Mouse (Mus musculus): ENCODE results near the gene Gng7. TPM values are rescaled to one million over a fixed set of nuclear protein-coding genes. Genes with fewer than 3 reads are reported as not detected.

The Gng7 gene
- polyA plus RNA-seq, 1 experiment = not detected

GRCm38 (mm10) chr10:80947802-80948201 is 66.9 kb downstream of the Gng7 start:
- TF ChIP-seq CTCF (IDR thresholded peaks at IDR 0.05; ENCODE audit: insufficient read depth, low read depth, low read length) (no peak), POLR2A (IDR thresholded peaks at IDR 0.05; ENCODE audit: insufficient read depth, low read depth, low read length) (no peak)
- Histone ChIP-seq H3K4me1 (ENCODE audit: control insufficient read depth, insufficient read depth, low read length) (peaks cover 23% of the 10 kb centered on the region), H3K27ac (ENCODE audit: insufficient read depth, low read depth, low read length) (no peak overlapping the region), H3K4me3 (ENCODE audit: insufficient read depth, low read depth, low read length) (no peak overlapping the region)
- WGBS = 68% methylated on average over 2 of the region's 2 CpGs

DNA sequence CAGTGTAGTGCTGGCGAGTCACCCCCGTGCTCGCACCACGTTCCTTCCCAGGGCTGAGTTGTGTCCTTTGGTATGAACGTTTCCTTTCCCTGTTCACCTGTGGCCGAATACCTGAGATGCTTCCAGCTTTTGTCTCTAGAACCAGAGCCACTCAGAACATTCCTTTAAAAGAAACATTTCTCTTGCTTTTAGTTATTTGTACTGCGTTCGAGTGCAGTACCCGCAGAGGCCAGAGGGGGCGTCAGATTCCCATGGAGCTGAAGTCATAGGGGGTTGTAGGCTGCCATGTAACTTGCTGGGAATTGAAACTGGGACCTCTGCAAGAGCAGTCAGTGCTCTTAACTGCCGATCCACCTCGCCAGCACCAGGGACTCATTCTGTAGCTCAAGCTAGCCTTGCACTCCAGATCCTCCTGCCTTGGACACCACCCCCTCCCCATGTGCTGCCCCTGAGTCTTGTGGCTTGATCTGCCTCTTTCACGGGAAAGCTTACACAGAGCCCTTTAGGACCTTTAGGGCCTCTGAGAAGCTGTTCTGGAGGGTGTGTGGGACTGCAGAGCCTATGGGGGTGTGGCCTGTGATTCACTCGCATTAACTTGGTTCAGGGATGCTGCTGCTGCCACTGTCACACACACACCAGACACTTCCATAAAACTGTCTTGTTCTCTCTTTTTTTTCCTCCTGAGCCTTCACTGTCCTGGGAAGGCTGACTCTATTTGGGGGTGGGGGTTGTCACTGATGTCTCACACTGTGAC is 67.9 kb downstream of the Gng7 start:
- no peak overlapping the region for H3K27ac ChIP-seq (ENCODE audit: insufficient read depth, low read depth, low read length)
- TF ChIP-seq POLR2A (IDR thresholded peaks at IDR 0.05; ENCODE audit: insufficient read depth, low read depth, low read length) = no peak
- TF ChIP-seq CTCF (IDR thresholded peaks at IDR 0.05; ENCODE audit: insufficient read depth, low read depth, low read length) = peak; percentile 42
- peaks cover 23% of the 10 kb centered on the region for H3K4me1 ChIP-seq (ENCODE audit: control insufficient read depth, insufficient read depth, low read length)
- H3K4me3 ChIP-seq (ENCODE audit: insufficient read depth, low read depth, low read length) = no peak overlapping the region
- 69% methylated on average over 14 of the region's 14 CpGs for WGBS

DNA sequence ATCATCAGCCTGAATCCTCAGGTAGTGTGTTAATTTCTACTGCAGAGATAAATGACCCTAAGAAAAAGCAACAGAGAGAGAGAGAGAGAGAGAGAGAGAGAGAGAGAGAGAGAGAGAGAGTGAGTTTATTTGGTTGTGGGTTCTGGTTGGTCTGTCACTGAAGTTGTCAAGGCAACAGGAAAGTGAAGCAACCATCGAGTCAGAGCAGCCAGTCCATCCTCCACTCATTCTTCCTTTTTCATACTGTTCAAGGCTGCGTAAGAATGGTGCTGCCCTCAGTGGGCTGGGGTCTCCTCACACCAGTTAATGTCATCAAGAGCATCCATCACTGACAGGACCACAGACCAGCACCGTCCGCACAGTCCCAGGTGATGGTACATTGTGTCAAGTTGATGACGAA is 70.5 kb downstream of the Gng7 start:
- TF ChIP-seq POLR2A (IDR thresholded peaks at IDR 0.05; ENCODE audit: insufficient read depth, low read depth, low read length) (no peak), CTCF (IDR thresholded peaks at IDR 0.05; ENCODE audit: insufficient read depth, low read depth, low read length) (no peak)
- H3K27ac ChIP-seq (ENCODE audit: insufficient read depth, low read depth, low read length) = no peak overlapping the region
- WGBS = 84% methylated on average over 5 of the region's 5 CpGs

DNA sequence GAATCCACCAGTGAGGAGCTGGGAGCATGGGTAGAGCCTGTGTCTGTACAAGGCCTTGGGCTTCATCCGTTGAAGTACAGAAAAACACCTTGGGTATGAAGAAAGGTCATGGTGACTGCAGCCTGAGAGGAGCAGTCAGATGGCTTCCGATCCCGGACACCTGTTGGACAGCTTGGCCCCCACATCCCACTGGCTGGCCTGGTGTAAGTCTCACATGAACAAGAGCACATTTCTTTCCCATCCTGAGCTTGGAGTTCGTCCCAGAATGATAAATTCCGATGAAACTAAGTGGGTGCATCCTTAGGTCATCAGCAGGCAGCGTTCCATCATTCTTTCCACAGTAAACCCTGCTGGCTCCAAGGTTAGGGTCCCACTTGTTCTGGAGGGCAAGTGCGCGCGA is 71.0 kb downstream of the Gng7 start:
- no peak overlapping the region for H3K4me3 ChIP-seq (ENCODE audit: insufficient read depth, low read depth, low read length)
- WGBS = 71% methylated on average over 9 of the region's 9 CpGs
- TF ChIP-seq POLR2A (IDR thresholded peaks at IDR 0.05; ENCODE audit: insufficient read depth, low read depth, low read length) (no peak), CTCF (IDR thresholded peaks at IDR 0.05; ENCODE audit: insufficient read depth, low read depth, low read length) (no peak)
- H3K27ac ChIP-seq (ENCODE audit: insufficient read depth, low read depth, low read length) = no peak overlapping the region
- peaks cover 39% of the 10 kb centered on the region for H3K4me1 ChIP-seq (ENCODE audit: control insufficient read depth, insufficient read depth, low read length)

More for the DNA sequence above, 70.5 kb downstream of the Gng7 start:
- Histone ChIP-seq H3K4me1 (ENCODE audit: control insufficient read depth, insufficient read depth, low read length) (peaks cover 38% of the 10 kb centered on the region), H3K4me3 (ENCODE audit: insufficient read depth, low read depth, low read length) (no peak overlapping the region)

GRCm38 (mm10) chr10:80942919-80943318 is 71.8 kb downstream of the Gng7 start:
- TF ChIP-seq CTCF (IDR thresholded peaks at IDR 0.05; ENCODE audit: insufficient read depth, low read depth, low read length) (no peak), POLR2A (IDR thresholded peaks at IDR 0.05; ENCODE audit: insufficient read depth, low read depth, low read length) (no peak)
- WGBS = 83% methylated on average over 8 of the region's 8 CpGs
- Histone ChIP-seq H3K4me3 (ENCODE audit: insufficient read depth, low read depth, low read length) (no peak overlapping the region), H3K4me1 (ENCODE audit: control insufficient read depth, insufficient read depth, low read length) (peaks cover 37% of the 10 kb centered on the region), H3K27ac (ENCODE audit: insufficient read depth, low read depth, low read length) (no peak overlapping the region)

DNA sequence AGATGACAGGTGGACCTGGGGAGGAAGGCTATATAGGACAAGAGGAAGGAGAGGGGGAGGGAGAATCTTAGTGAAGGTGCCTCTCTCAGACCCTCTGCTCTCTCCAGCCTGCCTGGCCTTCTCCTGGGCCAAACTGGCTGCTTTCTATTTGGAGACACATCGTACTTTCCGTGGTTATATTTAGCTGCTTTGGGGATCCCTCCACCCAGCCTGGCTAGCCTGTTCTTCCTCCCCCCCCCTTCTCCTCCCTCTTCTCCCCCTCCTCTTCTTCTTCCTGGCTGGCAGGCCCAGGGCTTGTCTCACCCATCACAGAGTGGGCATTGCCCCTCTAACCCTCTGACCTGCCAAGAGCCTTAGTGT is 73.8 kb downstream of the Gng7 start:
- TF ChIP-seq POLR2A (IDR thresholded peaks at IDR 0.05; ENCODE audit: insufficient read depth, low read depth, low read length) (no peak), CTCF (IDR thresholded peaks at IDR 0.05; ENCODE audit: insufficient read depth, low read depth, low read length) (no peak)
- 18% methylated on average over 2 of the region's 2 CpGs for WGBS
- H3K4me1 ChIP-seq (ENCODE audit: control insufficient read depth, insufficient read depth, low read length) = peaks cover 41% of the 10 kb centered on the region
- H3K4me3 ChIP-seq (ENCODE audit: insufficient read depth, low read depth, low read length) = no peak overlapping the region
- no peak overlapping the region for H3K27ac ChIP-seq (ENCODE audit: insufficient read depth, low read depth, low read length)

- H3K27ac ChIP-seq (ENCODE audit: insufficient read depth, low read depth, low read length) = 0 out of 2 replicates have a peak overlapping the region, but pooled peaks have one; percentile 5
- 31% methylated on average over 8 of the region's 8 CpGs for WGBS
- peaks cover 45% of the 10 kb centered on the region for H3K4me1 ChIP-seq (ENCODE audit: control insufficient read depth, insufficient read depth, low read length)
- no peak overlapping the region for H3K4me3 ChIP-seq (ENCODE audit: insufficient read depth, low read depth, low read length)
- TF ChIP-seq CTCF (IDR thresholded peaks at IDR 0.05; ENCODE audit: insufficient read depth, low read depth, low read length) (no peak), POLR2A (IDR thresholded peaks at IDR 0.05; ENCODE audit: insufficient read depth, low read depth, low read length) (no peak)
These were observed 74.3 kb downstream of the Gng7 start for GRCm38 (mm10) chr10:80940320-80940987.

- 3% methylated on average over 28 of the region's 28 CpGs for WGBS
- H3K27ac ChIP-seq (ENCODE audit: insufficient read depth, low read depth, low read length) = 0 out of 2 replicates have a peak overlapping the region, but pooled peaks have one; percentile 2
- H3K4me3 ChIP-seq (ENCODE audit: insufficient read depth, low read depth, low read length) = peak overlapping the region; percentile 20
- peaks cover 45% of the 10 kb centered on the region for H3K4me1 ChIP-seq (ENCODE audit: control insufficient read depth, insufficient read depth, low read length)
- TF ChIP-seq POLR2A (IDR thresholded peaks at IDR 0.05; ENCODE audit: insufficient read depth, low read depth, low read length) (no peak), CTCF (IDR thresholded peaks at IDR 0.05; ENCODE audit: insufficient read depth, low read depth, low read length) (no peak)
These were observed 75.1 kb downstream of the Gng7 start for GRCm38 (mm10) chr10:80939671-80940070.

Measured in olfactory bulb, adult 2 months (tissue).